Mouse (Mus musculus) kidney, embryonic 16.5 days (tissue): ENCODE data around the gene Asic5. TPM values are rescaled to one million over a fixed set of nuclear protein-coding genes. Genes with fewer than 3 reads are reported as not detected.

ENCODE experiments used
- ATAC-seq: fragments of 200-750 bp; cut with Nextera tagmentation; 2 replicates; pipeline ENCODE4 v1.8.0; 2017; ENCODE audit warnings: moderate TSS enrichment; ENCODE audit not compliant: low FRiP score, low TSS enrichment
- H3K27ac ChIP-seq: fragments of 300-500 bp; sonication (generic); 2 replicates; pipeline ENCODE4 v1.5.1; 2014; ENCODE audit warnings: low read length
- H3K27me3 ChIP-seq: fragments of 300-500 bp; sonication (generic); 2 replicates; pipeline ENCODE4 v1.6.1; 2014; ENCODE audit warnings: low read length, control low read depth, mixed read lengths; ENCODE audit not compliant: insufficient read depth
- H3K36me3 ChIP-seq: fragments of 300-500 bp; sonication (generic); 2 replicates; pipeline ENCODE4 v1.6.1; 2014; ENCODE audit warnings: low read length, control low read depth, mixed read lengths; ENCODE audit not compliant: insufficient read depth
- H3K4me1 ChIP-seq: fragments of 300-500 bp; sonication (generic); 2 replicates; pipeline ENCODE4 v1.6.1; 2014; ENCODE audit warnings: low read length, control low read depth, mixed read lengths; ENCODE audit not compliant: insufficient read depth
- H3K4me2 ChIP-seq: fragments of 300-500 bp; sonication (generic); replicated peaks from 2 replicates; pipeline ENCODE4 v1.6.1; 2014; ENCODE audit warnings: low read depth, low read length
- H3K4me3 ChIP-seq: fragments of 300-500 bp; sonication (generic); 2 replicates; pipeline ENCODE4 v1.5.1; 2014; ENCODE audit warnings: mild to moderate bottlenecking, low read length
- H3K9ac ChIP-seq: fragments of 300-500 bp; sonication (generic); replicated peaks from 2 replicates; pipeline ENCODE4 v1.6.1; 2014; ENCODE audit warnings: low read length
- H3K9me3 ChIP-seq: fragments of 300-500 bp; sonication (generic); 2 replicates; pipeline ENCODE4 v1.6.1; 2016; ENCODE audit warnings: low read length, control low read depth
- WGBS: fragments of 180-500 bp; shearing (Covaris S2); extraction: QIAGEN DNeasy Blood & Tissue Kit; methylation state at CpG from one replicate; pipeline ENCODE4 v1.1.7; 2014; 5-methylcytosine and 5-hydroxymethylcytosine counted together
- polyA plus RNA-seq: library from polyadenylated mRNA; unstranded; fragments of >200 nt; fragmentation: Nextera tagmentation; extraction: Ambion mirVana; gene quantifications from 2 replicates; pipeline ENCODE4 v1.2.1, GENCODE M21; 2015

The Asic5 gene
- polyA plus RNA-seq, 1 experiment from 2014 or later: 0.12 TPM

- no peaks in the 10 kb centered on the region for H3K36me3 ChIP-seq
- WGBS: 62% methylated on average over 3 of the region's 3 CpGs
- no peak overlapping the region for H3K27ac ChIP-seq
Measured at GRCm38 (mm10) chr3:81990531-81990930, 8.4 kb downstream of the Asic5 start.

DNA sequence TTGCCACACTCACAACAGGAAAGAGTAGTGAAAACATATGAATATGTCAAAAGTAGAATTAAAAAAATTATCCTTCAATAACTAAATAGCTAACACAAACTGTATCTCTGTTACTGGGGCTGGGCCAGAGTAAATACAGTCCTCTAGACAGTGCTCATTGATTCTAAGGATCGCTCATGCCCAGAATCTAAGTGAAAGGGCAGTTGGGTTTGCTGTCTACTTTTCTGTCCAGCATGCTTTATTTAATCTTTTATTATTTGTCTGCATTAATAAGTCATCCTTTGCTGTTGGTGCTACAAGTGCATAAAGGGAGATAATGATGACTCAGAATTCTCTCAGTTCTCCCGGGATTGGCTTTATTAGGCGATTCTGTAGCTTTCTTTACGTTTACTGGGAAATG lies 13.3 kb downstream of the Asic5 start:
- no peaks in the 10 kb centered on the region for H3K36me3 ChIP-seq
- no peak overlapping the region for H3K4me3 ChIP-seq
- no peaks in the 10 kb centered on the region for H3K4me1 ChIP-seq
- H3K9me3 ChIP-seq: no peaks in the 10 kb centered on the region
- no peak for ATAC-seq
- H3K27me3 ChIP-seq: no peaks in the 10 kb centered on the region
- H3K9ac ChIP-seq: no peak overlapping the region
- no peak overlapping the region for H3K27ac ChIP-seq
- no peak overlapping the region for H3K4me2 ChIP-seq
- 45% methylated on average over 4 of the region's 4 CpGs for WGBS

More at GRCm38 (mm10) chr3:81990531-81990930, 8.4 kb downstream of the Asic5 start:
- Histone ChIP-seq H3K4me1 (no peaks in the 10 kb centered on the region), H3K9me3 (no peaks in the 10 kb centered on the region), H3K4me3 (no peak overlapping the region), H3K27me3 (no peaks in the 10 kb centered on the region), H3K4me2 (no peak overlapping the region), H3K9ac (no peak overlapping the region)
- no peak for ATAC-seq

DNA sequence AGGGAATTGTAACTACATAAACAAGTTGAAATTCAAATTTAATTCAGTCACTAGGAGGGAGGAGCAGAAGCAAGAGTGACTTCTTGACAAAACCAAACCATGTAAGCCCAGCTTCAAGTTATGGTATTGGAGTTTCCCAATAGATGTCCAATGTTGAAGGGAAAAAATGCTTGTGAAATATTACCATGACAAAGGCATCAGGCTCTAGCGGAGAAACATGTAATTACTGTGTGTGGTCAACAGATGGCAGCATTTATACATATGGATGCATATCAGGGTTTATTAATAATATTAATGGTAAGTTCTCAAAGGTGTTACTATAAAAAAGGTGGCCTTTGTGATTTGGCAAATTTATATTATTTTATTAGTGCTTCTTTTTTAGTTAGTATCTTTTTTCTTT lies 13.9 kb downstream of the Asic5 start:
- no peak for ATAC-seq
- Histone ChIP-seq H3K4me2 (no peak overlapping the region), H3K27me3 (no peaks in the 10 kb centered on the region), H3K27ac (no peak overlapping the region), H3K4me3 (no peak overlapping the region), H3K4me1 (no peaks in the 10 kb centered on the region), H3K9ac (no peak overlapping the region), H3K36me3 (no peaks in the 10 kb centered on the region), H3K9me3 (no peaks in the 10 kb centered on the region)
- WGBS: 5% methylated on average over 1 of the region's 1 CpGs

DNA sequence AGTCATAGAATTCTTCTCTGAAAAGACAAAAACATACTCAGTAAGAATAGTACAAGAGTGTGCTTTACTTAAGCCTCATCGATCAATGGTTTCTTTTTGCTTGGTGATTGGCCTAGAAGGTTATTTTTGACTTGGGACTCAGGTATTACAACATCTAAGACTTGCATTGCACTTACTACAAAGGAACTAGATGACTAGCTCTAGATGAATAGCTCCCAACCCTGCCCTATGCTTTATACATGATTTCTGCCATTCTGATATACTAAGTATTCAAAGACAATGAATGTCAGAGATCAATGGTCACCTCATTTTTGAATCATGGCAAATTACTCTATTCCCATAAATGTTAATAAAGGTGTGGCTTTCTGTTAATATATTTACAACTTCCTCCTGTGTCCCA lies 24.9 kb downstream of the Asic5 start:
- Histone ChIP-seq H3K27me3 (no peaks in the 10 kb centered on the region), H3K36me3 (no peaks in the 10 kb centered on the region), H3K4me2 (no peak overlapping the region), H3K4me3 (no peak overlapping the region), H3K9me3 (no peaks in the 10 kb centered on the region), H3K9ac (no peak overlapping the region), H3K4me1 (no peaks in the 10 kb centered on the region), H3K27ac (no peak overlapping the region)
- ATAC-seq: no peak
- 91% methylated on average over 1 of the region's 1 CpGs for WGBS

DNA sequence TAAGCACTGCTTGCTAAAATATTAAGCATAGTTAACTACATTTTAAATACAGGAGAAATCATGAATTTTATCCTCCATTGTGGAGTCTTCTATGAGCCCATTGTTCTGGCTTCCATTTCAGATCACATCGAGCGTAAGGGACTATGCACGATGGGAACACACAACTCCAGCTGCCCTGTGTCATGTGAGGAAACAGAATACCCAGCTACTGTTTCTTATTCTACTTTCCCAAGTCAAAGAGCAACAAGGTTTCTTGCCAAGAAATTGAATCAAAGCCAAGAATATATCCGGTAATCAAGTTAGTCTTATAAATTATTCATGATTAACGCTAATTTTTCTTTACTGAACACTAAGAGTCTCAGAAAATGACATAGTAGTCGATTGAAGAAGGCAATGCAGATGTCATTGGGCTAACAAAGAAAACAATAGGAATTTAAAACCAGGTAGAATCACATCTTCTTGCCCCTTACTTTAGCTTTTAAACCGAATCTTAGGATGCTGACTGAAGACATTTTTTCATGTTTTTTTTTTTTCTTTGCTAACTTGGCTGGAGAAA lies 32.1 kb downstream of the Asic5 start:
- Histone ChIP-seq H3K4me2 (no peak overlapping the region), H3K36me3 (no peaks in the 10 kb centered on the region), H3K4me1 (no peaks in the 10 kb centered on the region), H3K4me3 (no peak overlapping the region), H3K27me3 (no peaks in the 10 kb centered on the region), H3K9ac (no peak overlapping the region), H3K9me3 (no peaks in the 10 kb centered on the region), H3K27ac (no peak overlapping the region)
- WGBS: 52% methylated on average over 7 of the region's 7 CpGs
- ATAC-seq: no peak

DNA sequence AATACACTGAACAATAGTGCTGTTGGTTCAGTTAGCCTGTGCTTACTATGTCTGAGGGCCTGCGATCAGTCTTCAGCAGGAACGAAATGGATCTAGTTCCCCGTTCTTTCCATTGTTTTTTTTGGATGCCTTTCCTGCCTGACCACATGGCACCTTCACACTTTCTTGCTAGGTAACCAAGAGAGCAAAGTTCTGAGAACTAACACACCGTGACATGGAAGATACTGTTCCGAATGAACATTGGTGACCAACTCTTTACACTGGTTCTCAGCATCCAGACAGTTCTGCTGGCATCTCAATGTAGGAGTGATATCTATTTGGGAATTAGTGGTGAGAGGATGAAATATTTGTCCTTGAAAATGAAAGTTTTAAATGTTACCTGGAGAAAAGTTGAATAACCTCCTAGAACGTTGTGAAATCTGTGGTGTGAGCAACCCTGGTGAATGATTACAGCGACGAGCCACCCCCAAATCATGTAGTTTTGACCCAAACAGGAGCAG lies 40.4 kb downstream of the Asic5 start:
- ATAC-seq: no peak
- H3K4me3 ChIP-seq: no peak overlapping the region
- H3K9me3 ChIP-seq: no peaks in the 10 kb centered on the region
- H3K4me2 ChIP-seq: no peak overlapping the region
- no peaks in the 10 kb centered on the region for H3K4me1 ChIP-seq
- whole genome bisulfite sequencing: 75% methylated on average over 8 of the region's 8 CpGs
- no peaks in the 10 kb centered on the region for H3K27me3 ChIP-seq
- H3K27ac ChIP-seq: no peak overlapping the region
- H3K9ac ChIP-seq: no peak overlapping the region
- H3K36me3 ChIP-seq: no peaks in the 10 kb centered on the region

DNA sequence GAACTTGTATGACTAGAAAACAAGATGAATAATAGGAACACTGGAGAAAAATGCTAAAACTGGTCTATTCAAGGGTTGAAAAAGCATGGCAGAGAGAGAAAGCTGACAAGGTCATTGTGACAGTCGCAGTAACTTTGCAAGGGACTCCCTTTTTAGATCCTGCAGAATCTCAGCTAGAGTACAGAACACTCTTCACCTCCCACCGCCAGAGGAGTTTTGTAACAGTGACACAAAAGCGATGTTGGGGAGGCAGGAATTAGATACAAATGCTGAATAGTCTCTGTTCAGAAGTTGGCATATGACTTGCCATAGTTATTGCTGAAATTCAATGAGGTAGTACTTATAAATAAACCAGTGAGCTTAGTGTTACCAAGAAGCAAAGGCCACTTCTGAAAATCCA lies 41.0 kb downstream of the Asic5 start:
- no peak for ATAC-seq
- Histone ChIP-seq H3K27ac (no peak overlapping the region), H3K4me2 (no peak overlapping the region), H3K9me3 (no peaks in the 10 kb centered on the region), H3K9ac (no peak overlapping the region), H3K36me3 (no peaks in the 10 kb centered on the region), H3K27me3 (no peaks in the 10 kb centered on the region), H3K4me3 (no peak overlapping the region), H3K4me1 (no peaks in the 10 kb centered on the region)
- 85% methylated on average over 3 of the region's 3 CpGs for WGBS

- H3K27ac ChIP-seq: no peak overlapping the region
- no peak overlapping the region for H3K9ac ChIP-seq
- H3K4me1 ChIP-seq: no peaks in the 10 kb centered on the region
- ATAC-seq: no peak
- no peak overlapping the region for H3K4me2 ChIP-seq
- H3K27me3 ChIP-seq: no peaks in the 10 kb centered on the region
- no peaks in the 10 kb centered on the region for H3K9me3 ChIP-seq
- H3K36me3 ChIP-seq: no peaks in the 10 kb centered on the region
- no peak overlapping the region for H3K4me3 ChIP-seq
- 89% methylated on average over 1 of the region's 1 CpGs for WGBS
Measured at GRCm38 (mm10) chr3:82027286-82027685, 45.2 kb downstream of the Asic5 start.

DNA sequence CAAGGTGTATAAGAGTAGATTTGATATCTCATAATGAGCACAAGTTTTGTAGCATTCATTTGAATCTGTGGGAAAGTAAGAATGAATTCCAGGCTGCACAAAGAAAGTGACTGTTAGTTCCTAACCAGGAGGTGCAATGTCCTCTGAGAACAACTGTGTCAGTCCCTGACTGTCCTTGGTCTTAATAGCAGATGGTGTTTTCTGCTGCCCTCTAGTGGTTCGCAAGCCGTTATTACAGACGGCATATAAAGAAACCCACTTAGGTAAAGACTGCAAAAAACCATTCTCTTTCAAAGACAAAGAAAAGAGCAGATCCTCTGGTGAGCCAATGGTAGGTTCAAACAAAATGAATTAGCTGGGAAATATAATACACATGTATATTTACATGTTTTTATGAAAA lies 47.1 kb downstream of the Asic5 start:
- Histone ChIP-seq H3K4me1 (no peaks in the 10 kb centered on the region), H3K36me3 (no peaks in the 10 kb centered on the region), H3K27ac (no peak overlapping the region), H3K27me3 (no peaks in the 10 kb centered on the region), H3K9ac (no peak overlapping the region), H3K9me3 (no peaks in the 10 kb centered on the region), H3K4me3 (no peak overlapping the region), H3K4me2 (no peak overlapping the region)
- 3% methylated on average over 3 of the region's 3 CpGs for WGBS
- peak; percentile 81; the same call in 1 of the 2 replicates for ATAC-seq

- Histone ChIP-seq H3K27me3 (no peaks in the 10 kb centered on the region), H3K9ac (no peak overlapping the region), H3K4me1 (no peaks in the 10 kb centered on the region), H3K9me3 (no peaks in the 10 kb centered on the region), H3K4me2 (no peak overlapping the region), H3K27ac (no peak overlapping the region), H3K4me3 (no peak overlapping the region), H3K36me3 (no peaks in the 10 kb centered on the region)
- no peak for ATAC-seq
- 57% methylated on average over 1 of the region's 1 CpGs for WGBS
Measured at GRCm38 (mm10) chr3:82030008-82030748, 48.1 kb downstream of the Asic5 start.
